Mouse (Mus musculus) kidney, postnatal 4 days (tissue): ENCODE data around the gene Fras1.

Experiments used
- DNase-seq, 2 experiments: peaks; one replicate each; pipeline ENCODE4 v3.0.0; 2021; ENCODE audit warnings: mixed read lengths in 2 of 2

The Fras1 gene

GRCm38 (mm10) chr5:96492497-96492896 lies 118.7 kb downstream of the Fras1 start:
- no peak for DNase-seq

- no peak for DNase-seq
Observed at GRCm38 (mm10) chr5:96494502-96495292, 120.9 kb downstream of the Fras1 start.

DNA sequence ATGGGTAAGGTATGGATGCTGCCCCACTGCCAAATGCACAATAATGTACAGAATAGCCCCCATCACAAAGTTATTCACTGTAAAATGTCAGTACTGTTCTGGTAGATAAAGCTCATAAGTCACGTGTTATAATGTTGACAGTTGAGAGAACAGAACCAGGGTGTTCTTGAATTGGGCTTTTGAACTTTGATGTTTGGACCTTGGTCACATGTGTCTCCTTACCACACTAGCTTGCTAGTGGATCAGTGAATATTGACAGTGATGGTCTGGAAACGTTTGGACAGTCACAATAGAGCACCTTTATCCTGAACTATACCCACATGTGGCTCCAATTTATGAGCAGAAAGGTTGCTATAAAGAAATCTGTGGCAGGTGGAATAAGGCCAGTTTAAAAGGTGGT lies 124.3 kb downstream of the Fras1 start:
- DNase-seq = no peak

DNA sequence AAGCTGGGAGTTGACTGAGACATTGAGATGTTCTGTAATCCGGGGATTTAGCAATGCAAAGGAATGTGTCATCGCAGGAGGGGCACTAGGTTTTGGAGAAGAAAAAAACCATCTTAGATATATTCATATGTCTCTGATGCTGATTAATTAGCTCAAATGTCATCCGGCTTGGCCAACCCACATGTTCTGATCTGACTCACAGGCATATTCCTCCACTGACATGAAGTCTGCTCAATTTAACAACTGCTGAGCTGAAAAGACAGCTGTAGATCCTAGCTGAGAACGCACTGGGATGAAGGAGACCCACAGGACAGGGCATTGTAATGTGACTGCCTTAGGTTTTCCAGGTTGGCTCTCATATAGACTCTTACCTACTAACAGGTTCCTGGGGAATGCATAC lies 128.0 kb downstream of the Fras1 start:
- no peak for DNase-seq

GRCm38 (mm10) chr5:96502400-96502799 lies 128.6 kb downstream of the Fras1 start:
- no peak for DNase-seq

DNA sequence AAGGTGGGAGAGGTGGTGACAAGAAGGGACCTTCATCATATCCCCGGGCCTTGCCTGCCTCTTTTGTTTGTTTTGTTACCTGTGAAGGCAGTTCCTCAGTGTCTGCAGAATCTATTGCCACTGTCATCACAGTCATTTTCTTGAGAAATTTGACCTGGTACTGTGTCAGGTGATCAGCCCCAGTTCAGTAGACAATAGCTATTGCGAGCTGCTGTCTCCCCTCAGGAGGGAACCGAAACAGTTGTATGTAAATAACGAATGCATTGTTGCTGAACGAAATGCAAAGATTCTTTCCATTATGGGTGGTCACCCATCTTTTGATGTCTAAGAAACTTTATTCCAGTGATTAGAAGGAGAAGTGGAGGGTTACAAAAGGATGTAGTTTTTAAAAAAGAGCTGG lies 137.2 kb downstream of the Fras1 start:
- DNase-seq = no peak

- no peak for DNase-seq
Observed at GRCm38 (mm10) chr5:96513327-96513726, 139.6 kb downstream of the Fras1 start.

DNA sequence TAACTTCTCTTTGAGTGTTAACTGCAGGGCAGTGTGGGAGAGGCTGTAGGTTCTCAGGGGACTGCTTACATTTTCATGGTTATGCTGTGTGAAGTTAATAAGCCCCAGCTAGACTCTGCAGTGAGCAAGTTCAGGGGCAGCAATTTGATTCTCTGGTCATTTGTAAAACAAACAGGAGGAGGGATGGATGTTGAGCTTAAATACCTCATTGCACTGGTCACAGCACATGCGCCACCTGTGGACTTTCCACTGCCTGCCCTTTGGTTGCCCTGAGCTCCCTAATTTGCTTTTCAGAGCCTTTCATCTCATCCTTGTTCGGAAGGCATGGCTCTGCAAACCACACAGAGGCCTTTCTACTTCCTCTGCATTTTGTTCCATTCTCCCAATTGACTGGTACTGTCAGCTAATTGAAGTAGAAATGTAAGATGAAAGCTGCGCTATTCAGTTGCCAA lies 142.1 kb downstream of the Fras1 start:
- DNase-seq = peak; percentile 17 to 55

DNA sequence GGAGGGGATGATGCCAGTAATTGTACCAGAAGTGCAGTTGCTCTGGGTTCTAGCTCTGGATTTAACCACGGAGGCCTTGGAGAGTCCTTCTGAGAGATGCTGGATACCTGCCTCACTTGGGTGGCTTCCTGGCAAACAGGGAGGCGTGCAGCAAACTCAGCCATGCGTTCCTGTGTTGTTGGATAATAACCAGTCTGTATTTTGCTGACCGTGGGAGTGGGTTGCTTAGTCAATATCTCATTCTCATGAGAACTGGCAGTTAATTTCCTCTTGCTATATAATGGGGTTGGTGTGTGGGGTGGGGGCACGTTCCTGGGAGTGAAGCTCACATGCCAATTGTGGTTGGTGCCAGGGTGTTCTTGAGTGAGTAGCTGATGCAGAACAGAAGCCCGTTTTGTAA lies 142.6 kb downstream of the Fras1 start:
- DNase-seq = peak; percentile 26 to 61

DNA sequence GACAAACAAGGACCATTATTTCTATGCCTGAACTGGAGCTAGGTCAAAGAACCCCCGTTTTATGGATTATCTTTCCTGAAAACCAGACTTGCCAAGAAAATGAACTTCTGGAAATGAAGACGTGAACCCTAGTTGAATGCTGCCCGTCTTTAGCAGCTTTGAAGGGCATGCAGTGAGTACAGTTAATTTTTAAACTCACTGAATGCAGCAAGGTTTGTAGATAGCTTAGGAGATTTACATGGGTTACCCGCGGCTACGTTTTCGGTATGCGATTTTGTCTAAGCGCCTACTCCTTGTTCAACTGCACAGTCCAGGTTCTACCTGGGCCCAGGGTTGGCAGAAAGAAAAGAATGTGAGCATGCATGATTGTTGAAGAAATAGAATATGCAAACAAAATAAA lies 147.8 kb downstream of the Fras1 start:
- DNase-seq = peak; percentile 20 to 29

GRCm38 (mm10) chr5:96522909-96523409 lies 149.2 kb downstream of the Fras1 start:
- DNase-seq = peak; percentile 17 to 34

- no peak for DNase-seq
Observed at GRCm38 (mm10) chr5:96528296-96528695, 154.5 kb downstream of the Fras1 start.

DNA sequence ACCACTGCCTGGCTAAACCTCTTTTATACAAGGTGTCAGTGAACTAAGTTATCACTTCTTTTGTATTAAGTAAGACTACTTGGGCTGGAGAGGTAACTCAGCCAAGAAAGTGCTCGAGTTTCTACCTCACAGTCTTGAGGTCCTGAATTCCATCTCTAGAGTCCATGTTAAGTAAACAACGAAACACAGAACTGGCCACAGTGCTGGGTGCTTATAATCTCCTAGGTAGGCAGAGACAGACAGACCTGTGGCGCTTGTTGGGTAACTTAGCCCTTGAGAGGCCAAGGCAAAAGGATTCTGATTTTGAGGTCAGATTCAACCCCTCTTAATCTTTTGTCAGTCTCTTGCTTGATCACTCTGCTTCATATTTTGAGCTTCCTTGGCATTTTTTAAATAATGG lies 156.8 kb downstream of the Fras1 start:
- DNase-seq = no peak

- no peak for DNase-seq
Observed at GRCm38 (mm10) chr5:96531962-96532361, 158.2 kb downstream of the Fras1 start.

DNA sequence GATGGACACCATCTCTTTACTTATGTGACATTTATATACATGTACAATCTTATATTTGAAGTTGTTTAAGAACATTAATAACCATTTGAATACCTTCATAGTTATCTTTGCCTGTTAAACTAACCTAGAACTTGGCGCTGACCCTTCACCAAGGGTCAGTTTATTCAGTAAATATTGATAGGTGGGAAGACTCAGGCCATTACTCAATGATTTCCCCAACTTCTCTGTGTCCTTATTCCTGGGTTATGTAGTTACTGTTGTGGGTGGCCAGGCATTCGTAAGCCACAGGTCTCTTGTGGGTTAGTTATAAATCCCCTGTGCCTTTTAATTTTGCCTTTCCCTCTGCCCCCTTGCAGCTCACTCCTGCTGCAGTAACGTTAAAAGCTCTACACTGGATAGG lies 162.8 kb downstream of the Fras1 start:
- DNase-seq = no peak

DNA sequence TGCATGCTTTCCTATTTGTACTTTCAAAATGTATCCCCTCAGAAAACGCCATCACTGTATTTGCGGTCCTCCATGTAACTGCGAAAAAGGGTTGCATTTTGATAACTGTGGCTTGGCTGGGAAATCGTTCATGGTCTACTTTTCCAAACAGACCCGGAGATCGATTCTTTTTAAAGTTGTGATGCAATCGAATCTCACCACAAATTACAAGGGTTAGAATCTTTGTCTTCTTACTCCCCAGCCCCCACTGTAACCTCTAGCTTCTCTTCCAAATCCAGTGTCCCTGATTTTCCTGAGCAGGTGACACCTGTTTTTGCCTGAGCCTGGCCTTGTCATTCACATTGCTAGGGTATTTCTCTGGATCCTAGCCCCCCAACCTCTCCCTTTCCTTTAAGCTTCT lies 163.2 kb downstream of the Fras1 start:
- DNase-seq = no peak

DNA sequence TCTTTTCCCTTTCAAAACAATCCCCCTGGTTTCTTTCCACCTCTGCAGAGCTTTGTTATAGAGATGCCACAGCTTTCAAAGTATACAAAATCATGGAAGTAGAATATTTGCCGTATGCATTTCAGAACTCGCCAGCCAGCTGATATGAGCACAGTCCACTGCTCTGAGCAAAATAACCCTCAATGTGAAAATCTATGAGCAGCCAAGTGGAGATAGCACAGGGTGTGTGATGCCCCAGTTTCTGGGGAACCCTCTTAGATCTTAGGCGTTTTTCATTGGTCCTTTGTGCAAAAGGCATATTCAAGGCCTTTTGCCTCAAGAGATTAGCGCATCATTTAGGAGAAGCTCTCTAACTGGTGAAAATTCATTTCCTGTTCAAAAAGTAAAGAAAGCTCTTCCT lies 170.4 kb downstream of the Fras1 start:
- no peak for DNase-seq

DNA sequence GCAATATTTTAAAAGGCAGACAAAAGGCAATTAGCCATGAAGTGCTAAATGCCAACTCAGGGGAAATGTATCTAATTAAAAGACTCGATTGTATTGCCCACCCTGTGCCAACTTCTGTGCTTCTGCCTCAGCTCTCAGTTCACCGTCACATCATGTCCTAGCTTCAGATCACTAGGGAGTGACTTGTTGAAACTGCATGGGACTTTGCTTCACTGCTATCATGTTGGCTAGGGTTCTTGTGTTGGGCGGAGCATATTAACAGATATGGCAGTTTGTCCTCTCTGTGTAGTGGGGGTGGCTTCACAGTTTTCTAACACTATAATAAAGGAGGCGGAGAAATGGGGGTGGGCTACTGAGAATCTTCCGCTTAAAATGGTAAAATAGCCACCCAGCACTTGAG lies 172.2 kb downstream of the Fras1 start:
- no peak for DNase-seq

- DNase-seq = peak; percentile 20 to 34
Observed at GRCm38 (mm10) chr5:96554940-96555679, 181.4 kb downstream of the Fras1 start.

- no peak for DNase-seq
Observed at GRCm38 (mm10) chr5:96558049-96558804, 184.5 kb downstream of the Fras1 start.

DNA sequence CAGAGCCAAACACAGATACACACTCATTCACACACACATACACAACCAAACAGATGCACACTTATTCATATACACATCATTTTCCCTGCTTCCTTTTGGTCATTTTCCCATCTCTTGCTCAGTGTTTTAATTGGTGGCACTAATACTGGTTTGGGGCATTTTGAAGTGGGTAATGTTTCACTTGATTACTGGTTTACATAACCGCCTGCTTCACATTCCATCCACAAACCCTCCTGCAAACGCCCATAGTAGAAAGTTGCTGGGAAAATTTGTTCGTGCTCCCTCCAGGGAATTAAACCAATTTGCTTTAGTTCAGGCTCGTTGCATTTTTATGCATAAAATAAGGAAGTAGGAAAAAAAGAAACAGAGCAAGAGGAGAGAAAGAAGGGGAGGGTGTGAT lies 200.8 kb downstream of the Fras1 start:
- no peak for DNase-seq

DNA sequence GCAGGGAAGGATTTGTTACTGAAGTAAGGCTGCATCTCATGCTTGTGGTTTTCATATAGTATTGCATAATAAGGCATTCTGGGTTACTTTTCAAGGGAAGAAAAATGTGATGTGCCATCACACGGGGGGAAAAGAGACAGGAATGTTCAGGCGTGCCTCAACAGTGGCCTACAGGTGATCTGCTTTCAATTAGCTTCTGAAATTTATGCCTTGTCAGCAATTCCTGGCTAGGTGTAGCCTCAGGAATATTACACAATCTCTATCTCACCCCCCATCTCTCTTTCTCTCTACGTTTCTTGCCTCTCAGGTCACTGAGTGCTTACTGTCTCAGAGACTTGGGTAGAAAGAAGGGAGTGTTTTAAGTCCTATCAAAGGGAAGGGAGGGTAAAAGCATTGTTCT lies 204.9 kb downstream of the Fras1 start:
- DNase-seq = no peak

DNA sequence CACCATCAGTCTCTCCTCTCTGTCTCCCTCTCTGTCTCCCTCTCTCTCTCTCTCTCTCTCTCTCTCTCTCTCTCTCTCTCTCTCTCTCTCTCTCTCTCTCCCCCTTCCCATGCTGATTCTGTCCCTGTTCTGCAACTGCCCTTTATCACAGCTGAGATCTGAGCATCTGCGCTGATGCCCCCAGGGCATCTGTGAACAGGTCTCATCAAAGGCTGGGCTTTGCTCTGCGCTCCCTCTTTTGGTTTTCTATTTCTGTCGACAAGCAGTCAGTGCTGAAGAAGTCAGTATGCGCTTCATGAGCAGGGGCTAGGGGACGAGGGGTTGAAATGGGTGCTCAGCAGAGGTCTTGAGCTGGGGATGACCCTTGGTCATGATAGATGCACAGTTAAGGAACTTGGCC lies 206.2 kb downstream of the Fras1 start:
- DNase-seq = no peak
